8 mouse cellular contexts compared by ENCODE assay signal in the genomic region with DNA sequence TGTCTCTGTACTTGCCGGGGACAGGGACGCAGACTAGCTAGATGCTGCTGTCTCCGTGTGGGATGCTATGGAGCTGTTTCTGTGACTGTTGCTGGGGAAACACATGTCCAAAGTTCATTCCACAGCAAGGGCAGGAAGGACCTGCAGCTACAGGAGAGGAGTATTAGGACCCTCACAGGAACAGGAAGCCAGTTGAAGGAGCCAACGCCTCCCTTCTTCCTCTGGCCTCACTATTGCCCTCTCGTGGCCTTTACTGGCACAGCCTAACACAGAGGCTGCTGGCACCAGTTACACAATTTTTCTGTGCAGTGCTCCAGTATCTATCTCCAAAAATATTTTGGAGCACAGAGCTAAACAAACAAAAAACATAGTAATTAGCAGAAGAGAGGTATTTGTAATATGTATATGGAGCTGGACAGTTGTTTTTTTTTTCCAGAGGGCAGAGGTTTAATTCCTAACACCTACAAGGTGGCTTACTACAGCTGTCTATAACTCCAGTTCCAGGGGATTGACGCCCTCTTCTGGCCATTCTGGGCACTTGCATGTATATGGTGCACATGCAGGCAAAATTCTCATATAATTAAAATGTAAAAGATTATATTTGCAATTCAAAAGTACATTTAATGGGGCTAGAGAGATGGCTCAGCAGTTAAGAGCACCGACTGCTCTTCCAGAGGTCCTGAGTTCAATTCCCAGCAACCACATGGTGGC. TPM values are rescaled to one million over a fixed set of nuclear protein-coding genes. Genes with fewer than 3 reads are reported as not detected.
A peak's percentile ranks its signal among the peaks of the same experiment; 100 is the strongest.
DNase-seq lines count a peak whose midpoint lies in the region; ATAC-seq and TF ChIP-seq lines count a peak whose summit lies in the region.

A gene (minus strand): TSS at position 166 of the 711 bp plus-strand sequence.

- DNase-seq in NIH3T3 (ENCODE audit: low read depth) = peak; percentile 78
- peak; percentile 79 to 80 for DNase-seq in cerebellum, adult 18-20 months
- DNase-seq in forebrain, postnatal 0 days = peak; percentile 84
- peak; percentile 86 to 90 for DNase-seq in heart, postnatal 36 days
- DNase-seq in layer of hippocampus, adult 2 months (ENCODE audit: low spot score in 2 of 2) = peak; percentile 78 to 83
- DNase-seq in ovary, postnatal 14 days (ENCODE audit: low spot score) = peak; percentile 73
- no peak for DNase-seq in urinary bladder, adult 2 months (ENCODE audit: low spot score)

- no peak within 1 kb of the TSS for H3K9ac ChIP-seq in forebrain, postnatal 0 days
- H3K9ac ChIP-seq in lung, embryonic 16.5 days (ENCODE audit: low read length) = peak within 1 kb of the TSS; percentile 53

- ATAC-seq in forebrain, postnatal 0 days = peak; percentile 73
- peak; percentile 76; the same call in 1 of the 2 replicates for ATAC-seq in lung, embryonic 16.5 days (ENCODE audit: low read depth)

- peak; percentile 80 for TF ChIP-seq CTCF in forebrain, postnatal 0 days (IDR thresholded peaks at IDR 0.05; ENCODE audit: low read depth)
- peak; percentile 83 for TF ChIP-seq CTCF in layer of hippocampus, adult 2 months (conservative IDR thresholded peaks at IDR 0.05)

- H3K36me3 ChIP-seq in forebrain, postnatal 0 days (ENCODE audit: insufficient read depth) = no peaks in the 10 kb centered on the region
- H3K36me3 ChIP-seq in lung, embryonic 16.5 days (ENCODE audit: control insufficient read depth, insufficient read depth, low read length) = no peaks in the 10 kb centered on the region

- intact Hi-C loops in heart, postnatal 36 days (cut with DNase I) = loop anchor here (1.0 to 5.0 kb wide), 3 partner anchors 19 to 58 kb away; no protein-coding TSS in a partner anchor

- H3K4me3 ChIP-seq in forebrain, postnatal 0 days (ENCODE audit: low read depth, low read length) = no peak within 1 kb of the TSS
- peak within 1 kb of the TSS; percentile 62 for H3K4me3 ChIP-seq in layer of hippocampus, adult 2 months
- H3K4me3 ChIP-seq in lung, embryonic 16.5 days (ENCODE audit: low read length) = peak within 1 kb of the TSS; percentile 32

- H3K9me3 ChIP-seq in forebrain, postnatal 0 days (ENCODE audit: low read length) = no peaks in the 10 kb centered on the region
- peaks cover 3% of the 10 kb centered on the region; the same call in 1 of the 2 replicates for H3K9me3 ChIP-seq in lung, embryonic 16.5 days (ENCODE audit: control insufficient read depth, low read length)

- WGBS in forebrain, postnatal 0 days = 36% methylated on average over 7 of the region's 7 CpGs
- WGBS in lung, embryonic 16.5 days = 34% methylated on average over 7 of the region's 7 CpGs

- H3K4me2 ChIP-seq in forebrain, postnatal 0 days (ENCODE audit: low read depth) = peak within 1 kb of the TSS; percentile 25; the same call in 1 of the 2 replicates
- H3K4me2 ChIP-seq in lung, embryonic 16.5 days (ENCODE audit: low read depth, low read length) = peak within 1 kb of the TSS; percentile 49

- no peak within 1 kb of the TSS for H3K27ac ChIP-seq in forebrain, postnatal 0 days (ENCODE audit: low read depth, low read length)
- peak within 1 kb of the TSS; percentile 84 for H3K27ac ChIP-seq in layer of hippocampus, adult 2 months
- peak within 1 kb of the TSS; percentile 69 for H3K27ac ChIP-seq in lung, embryonic 16.5 days (ENCODE audit: low read length)

- no peaks in the 10 kb centered on the region for H3K27me3 ChIP-seq in forebrain, postnatal 0 days (ENCODE audit: insufficient read depth, low read length)
- no peaks in the 10 kb centered on the region for H3K27me3 ChIP-seq in lung, embryonic 16.5 days (ENCODE audit: control insufficient read depth, insufficient read depth, low read depth, low read length)

- H3K4me1 ChIP-seq in forebrain, postnatal 0 days (ENCODE audit: insufficient read depth) = no peaks in the 10 kb centered on the region
- H3K4me1 ChIP-seq in lung, embryonic 16.5 days (replicated peaks; ENCODE audit: control insufficient read depth, insufficient read depth, low read length) = no peaks in the 10 kb centered on the region; the same call in 1 of the 2 replicates

RNA-seq across cellular contexts. Expression of the gene that starts here (rescaled TPM):
- 14.8 and 21.2 TPM in 2 replicates for total RNA-seq in forebrain, postnatal 0 days (2014; rRNA removed)
- 9.3 and 9.6 TPM in 2 replicates for polyA plus RNA-seq in forebrain, postnatal 0 days (2015; fragmentation: Nextera tagmentation; extraction: Ambion mirVana)
- 10 to 100 TPM; 17.2 to 17.3 TPM for total RNA-seq in heart, postnatal 36 days (2021)
- 10 to 100 TPM; 37.1 to 38.0 TPM for total RNA-seq in layer of hippocampus, adult 2 months (2021)
- polyA plus RNA-seq in lung, embryonic 16.5 days (2015; fragmentation: Nextera tagmentation; extraction: Ambion mirVana) = 3.1 and 3.3 TPM in 2 replicates
- polyA plus RNA-seq in urinary bladder, adult 2 months (2012; rRNA removed) = 17.8 and 19.7 TPM in 2 replicates
